ENCODE assay signal across 22 mouse cellular contexts in genomic region chr5:121123399-121123798, GRCm38 (mm10).
DNase-seq lines count a peak whose midpoint lies in the region; ATAC-seq and TF ChIP-seq lines count a peak whose summit lies in the region.
"Had no signal": no experiment of that assay in that cellular context is flagged by ENCODE, and none has a peak within 500 bp of the region (broad histone marks: within the 10 kb centered on the region; RNA-seq: fewer than 3 reads in every experiment).

No protein-coding gene starts in this region.

- H3K4me1 ChIP-seq in hindbrain, embryonic 14.5 days (replicated peaks; ENCODE audit: control insufficient read depth, insufficient read depth, low read length) = 0 out of 2 replicates have a peak, but pooled peaks cover 3% of the 10 kb centered on the region
- no peaks in the 10 kb centered on the region for H3K4me1 ChIP-seq in hindbrain, postnatal 0 days (ENCODE audit: insufficient read depth, low read length)
- H3K4me1 ChIP-seq in midbrain, embryonic 15.5 days = peaks cover 10% of the 10 kb centered on the region; the same call in 1 of the 2 replicates
- H3K4me1 ChIP-seq in midbrain, embryonic 14.5 days (ENCODE audit: control insufficient read depth, insufficient read depth, low read length) = peaks cover 8% of the 10 kb centered on the region
- H3K4me1 ChIP-seq in midbrain, embryonic 16.5 days (ENCODE audit: control insufficient read depth, insufficient read depth, low read length) = no peaks in the 10 kb centered on the region
- H3K4me1 ChIP-seq: embryonic facial prominence, embryonic 12.5 days; stomach, embryonic 15.5 days had no signal

- DNase-seq in cerebellum, postnatal 25 days = peak; percentile 40 to 44
- DNase-seq in cerebellum, adult 9-10 months = no peak
- DNase-seq in hindbrain, embryonic 14.5 days (ENCODE audit: low spot score) = no peak
- DNase-seq in hindbrain, postnatal 0 days (ENCODE audit: low spot score) = no peak
- no peak for DNase-seq in midbrain, embryonic 14.5 days
- DNase-seq in gastrocnemius, postnatal 14 days = no peak
- DNase-seq: adrenal gland, postnatal 14 days; cerebellum, adult 18-20 months; gastrocnemius, postnatal 10 days; heart, postnatal 4 days; kidney, adult 8-10 months; kidney, postnatal 14 days; retina, postnatal 1 day had no signal

- no peak for ATAC-seq in hindbrain, embryonic 14.5 days (ENCODE audit: low FRiP score)
- ATAC-seq in hindbrain, postnatal 0 days = no peak
- ATAC-seq in midbrain, embryonic 15.5 days (replicated peaks) = no peak
- no peak for ATAC-seq in midbrain, embryonic 14.5 days (ENCODE audit: low FRiP score, low TSS enrichment)
- ATAC-seq in midbrain, embryonic 16.5 days = no peak

- 0 out of 2 replicates have a peak overlapping the region, but pooled peaks have one; percentile 5 for H3K27ac ChIP-seq in hindbrain, embryonic 14.5 days
- no peak overlapping the region for H3K27ac ChIP-seq in hindbrain, postnatal 0 days
- peak overlapping the region; percentile 10; the same call in 1 of the 2 replicates for H3K27ac ChIP-seq in midbrain, embryonic 15.5 days
- H3K27ac ChIP-seq in midbrain, embryonic 14.5 days (replicated peaks; ENCODE audit: low read depth, low read length) = no peak overlapping the region; the same call in 1 of the 2 replicates
- H3K27ac ChIP-seq in midbrain, embryonic 16.5 days (ENCODE audit: low read length) = peak overlapping the region; percentile 5
- H3K27ac ChIP-seq: embryonic facial prominence, embryonic 12.5 days; heart, embryonic 15.5 days; limb, embryonic 10.5 days; liver, embryonic 14.5 days; stomach, embryonic 15.5 days had no signal

- H3K27me3 ChIP-seq in hindbrain, embryonic 14.5 days (ENCODE audit: control insufficient read depth, insufficient read depth, low read length) = no peaks in the 10 kb centered on the region
- H3K27me3 ChIP-seq in hindbrain, postnatal 0 days (ENCODE audit: insufficient read depth, low read length) = no peaks in the 10 kb centered on the region
- H3K27me3 ChIP-seq in midbrain, embryonic 15.5 days (replicated peaks) = no peaks in the 10 kb centered on the region
- H3K27me3 ChIP-seq in midbrain, embryonic 14.5 days (ENCODE audit: control insufficient read depth, insufficient read depth, low read length) = no peaks in the 10 kb centered on the region
- no peaks in the 10 kb centered on the region for H3K27me3 ChIP-seq in midbrain, embryonic 16.5 days (ENCODE audit: control insufficient read depth, insufficient read depth, low read depth, low read length)
- H3K27me3 ChIP-seq: embryonic facial prominence, embryonic 12.5 days; heart, embryonic 15.5 days; stomach, embryonic 15.5 days had no signal

- 49% methylated on average over 5 of the region's 5 CpGs for WGBS in hindbrain, embryonic 14.5 days
- 34% methylated on average over 5 of the region's 5 CpGs for WGBS in hindbrain, postnatal 0 days
- WGBS in midbrain, embryonic 15.5 days = 62% methylated on average over 5 of the region's 5 CpGs
- WGBS in midbrain, embryonic 14.5 days = 59% methylated on average over 5 of the region's 5 CpGs
- 50% methylated on average over 5 of the region's 5 CpGs for WGBS in midbrain, embryonic 16.5 days

- H3K9ac ChIP-seq in hindbrain, embryonic 14.5 days = no peak overlapping the region
- no peak overlapping the region for H3K9ac ChIP-seq in hindbrain, postnatal 0 days (replicated peaks; ENCODE audit: low read length)
- H3K9ac ChIP-seq in midbrain, embryonic 15.5 days = no peak overlapping the region
- no peak overlapping the region for H3K9ac ChIP-seq in midbrain, embryonic 14.5 days (replicated peaks; ENCODE audit: low read length)
- no peak overlapping the region for H3K9ac ChIP-seq in midbrain, embryonic 16.5 days (ENCODE audit: low read depth, low read length)
- H3K9ac ChIP-seq: embryonic facial prominence, embryonic 12.5 days; heart, embryonic 15.5 days; liver, embryonic 14.5 days; stomach, embryonic 15.5 days had no signal

- H3K36me3 ChIP-seq in hindbrain, embryonic 14.5 days (replicated peaks; ENCODE audit: control insufficient read depth, insufficient read depth) = no peaks in the 10 kb centered on the region
- no peaks in the 10 kb centered on the region for H3K36me3 ChIP-seq in hindbrain, postnatal 0 days (ENCODE audit: insufficient read depth, low read length)
- H3K36me3 ChIP-seq in midbrain, embryonic 15.5 days (replicated peaks) = no peaks in the 10 kb centered on the region
- H3K36me3 ChIP-seq in midbrain, embryonic 14.5 days (ENCODE audit: control insufficient read depth, insufficient read depth, low read length) = no peaks in the 10 kb centered on the region
- no peaks in the 10 kb centered on the region for H3K36me3 ChIP-seq in midbrain, embryonic 16.5 days (ENCODE audit: control insufficient read depth, insufficient read depth, low read length)
- H3K36me3 ChIP-seq: embryonic facial prominence, embryonic 12.5 days; G1E; heart, embryonic 15.5 days; limb, embryonic 10.5 days; stomach, embryonic 15.5 days had no signal

- H3K4me2 ChIP-seq in hindbrain, embryonic 14.5 days (replicated peaks) = no peak overlapping the region
- H3K4me2 ChIP-seq in hindbrain, postnatal 0 days (ENCODE audit: low read depth, low read length) = no peak overlapping the region
- H3K4me2 ChIP-seq in midbrain, embryonic 15.5 days = no peak overlapping the region
- H3K4me2 ChIP-seq in midbrain, embryonic 14.5 days (ENCODE audit: low read length) = no peak overlapping the region
- H3K4me2 ChIP-seq in midbrain, embryonic 16.5 days (ENCODE audit: low read length) = no peak overlapping the region
- H3K4me2 ChIP-seq: embryonic facial prominence, embryonic 12.5 days; heart, embryonic 15.5 days; stomach, embryonic 15.5 days had no signal

- TF ChIP-seq CTCF in hindbrain, postnatal 0 days (IDR thresholded peaks at IDR 0.05; ENCODE audit: low read depth) = no peak

- H3K4me3 ChIP-seq in hindbrain, embryonic 14.5 days (replicated peaks; ENCODE audit: low read length) = no peak overlapping the region
- no peak overlapping the region for H3K4me3 ChIP-seq in hindbrain, postnatal 0 days (ENCODE audit: low read length)
- H3K4me3 ChIP-seq in midbrain, embryonic 15.5 days = no peak overlapping the region
- H3K4me3 ChIP-seq in midbrain, embryonic 14.5 days (replicated peaks; ENCODE audit: low read depth, low read length) = no peak overlapping the region
- no peak overlapping the region for H3K4me3 ChIP-seq in midbrain, embryonic 16.5 days (ENCODE audit: low read depth, low read length)
- H3K4me3 ChIP-seq: embryonic facial prominence, embryonic 12.5 days; erythroblast, embryonic 14.5 days; heart, embryonic 15.5 days; limb, embryonic 10.5 days; stomach, embryonic 15.5 days had no signal

- H3K9me3 ChIP-seq in hindbrain, embryonic 14.5 days (ENCODE audit: control insufficient read depth, low read length) = no peaks in the 10 kb centered on the region
- H3K9me3 ChIP-seq in hindbrain, postnatal 0 days (ENCODE audit: low read length) = no peaks in the 10 kb centered on the region
- no peaks in the 10 kb centered on the region for H3K9me3 ChIP-seq in midbrain, embryonic 15.5 days
- H3K9me3 ChIP-seq in midbrain, embryonic 14.5 days (ENCODE audit: control insufficient read depth, low read length) = no peaks in the 10 kb centered on the region
- no peaks in the 10 kb centered on the region for H3K9me3 ChIP-seq in midbrain, embryonic 16.5 days (replicated peaks; ENCODE audit: control insufficient read depth, low read length, poor library complexity, severe bottlenecking)
- H3K9me3 ChIP-seq: embryonic facial prominence, embryonic 12.5 days; G1E; heart, embryonic 15.5 days; limb, embryonic 10.5 days; stomach, embryonic 15.5 days had no signal

- intact Hi-C loops in gastrocnemius, postnatal 14 days (cut with DNase I; ENCODE audit: low total_unique reads) = no loop called here

Comparison
In these comparisons a context has a peak if more than half of its experiments do, and no peak if none do; other contexts are left out.
1. DNase-seq: peak in cerebellum, postnatal 25 days (2 of 2); none in cerebellum, adult 9-10 months (single experiment), hindbrain, embryonic 14.5 days (single experiment), hindbrain, postnatal 0 days (single experiment), midbrain, embryonic 14.5 days (single experiment) and gastrocnemius, postnatal 14 days (single experiment).
2. H3K27ac ChIP-seq: peak in hindbrain, embryonic 14.5 days (single experiment), midbrain, embryonic 15.5 days (single experiment) and midbrain, embryonic 16.5 days (single experiment); none in hindbrain, postnatal 0 days (single experiment) and midbrain, embryonic 14.5 days (single experiment).